Mouse (Mus musculus): ENCODE measurements around the gene Mipol1.
"Not testable (repeated sequence)": the region's sequence is repeated elsewhere in the genome, so short reads cannot be mapped to it uniquely, and the experiment has no call there.

The Mipol1 gene

GRCm38 (mm10) chr12:57428767-57429166 is 198.5 kb downstream of the Mipol1 start:
- DNase-seq: no peak

GRCm38 (mm10) chr12:57436939-57437659 is 206.9 kb downstream of the Mipol1 start:
- DNase-seq: not testable (repeated sequence)

- no peak for DNase-seq
Measured at GRCm38 (mm10) chr12:57444281-57444903, 214.2 kb downstream of the Mipol1 start.

GRCm38 (mm10) chr12:57447331-57447730 is 217.1 kb downstream of the Mipol1 start:
- DNase-seq: no peak

GRCm38 (mm10) chr12:57449299-57449698 is 219.1 kb downstream of the Mipol1 start:
- DNase-seq: no peak

- DNase-seq: no peak
Measured at GRCm38 (mm10) chr12:57450017-57450583, 219.9 kb downstream of the Mipol1 start.

GRCm38 (mm10) chr12:57456911-57457310 is 226.7 kb downstream of the Mipol1 start:
- no peak for DNase-seq

- DNase-seq: no peak
Measured at GRCm38 (mm10) chr12:57457339-57457738, 227.1 kb downstream of the Mipol1 start.

- DNase-seq: no peak
Measured at GRCm38 (mm10) chr12:57464520-57465334, 234.5 kb downstream of the Mipol1 start.

GRCm38 (mm10) chr12:57471786-57472185 is 241.6 kb downstream of the Mipol1 start:
- no peak for DNase-seq

GRCm38 (mm10) chr12:57476876-57477275 is 246.6 kb downstream of the Mipol1 start:
- DNase-seq: no peak

- DNase-seq: no peak
Measured at GRCm38 (mm10) chr12:57481823-57482222, 251.6 kb downstream of the Mipol1 start.

GRCm38 (mm10) chr12:57496347-57497119 is 266.3 kb downstream of the Mipol1 start:
- no peak for DNase-seq

GRCm38 (mm10) chr12:57500246-57500645 is 270.0 kb downstream of the Mipol1 start:
- no peak for DNase-seq

- no peak for DNase-seq
Measured at GRCm38 (mm10) chr12:57505329-57505728, 275.1 kb downstream of the Mipol1 start.

GRCm38 (mm10) chr12:57508938-57509337 is 278.7 kb downstream of the Mipol1 start:
- DNase-seq: no peak

- no peak for DNase-seq
Measured at GRCm38 (mm10) chr12:57509726-57510125, 279.5 kb downstream of the Mipol1 start.

GRCm38 (mm10) chr12:57511127-57511526 is 280.9 kb downstream of the Mipol1 start:
- no peak for DNase-seq

GRCm38 (mm10) chr12:57511560-57511959 is 281.3 kb downstream of the Mipol1 start:
- no peak for DNase-seq

- no peak for DNase-seq
Measured at GRCm38 (mm10) chr12:57514552-57514951, 284.3 kb downstream of the Mipol1 start.

- DNase-seq: no peak
Measured at GRCm38 (mm10) chr12:57515702-57516377, 285.6 kb downstream of the Mipol1 start.

GRCm38 (mm10) chr12:57528335-57528734 is 298.1 kb downstream of the Mipol1 start:
- DNase-seq: no peak

Data from cerebellum, postnatal 36 days (tissue).